Mouse (Mus musculus) erythroblast, adult 5-6 weeks (primary cell): ENCODE results near the gene Nqo1. TPM values are rescaled to one million over a fixed set of nuclear protein-coding genes. Genes with fewer than 3 reads are reported as not detected.

Experiments used
- ATAC-seq: replicated peaks from 2 replicates; pipeline ENCODE4 v1.8.0; 2016; ENCODE audit warnings: moderate number of reproducible peaks, mild to moderate bottlenecking, moderate TSS enrichment, inconsistent platforms; ENCODE audit not compliant: poor library complexity, low FRiP score, severe bottlenecking
- total RNA-seq, 2 experiments: library from RNA; stranded (forward) in 1 of 2; stranded (reverse) in 1 of 2; fragments of 150-400 nt in 1 of 2; fragments of 200-764, 138-1000 nt in 1 of 2; gene quantifications; 2 replicates each; pipeline versions ENCODE4 v1.2.3 to v1.2.4; 2015 to 2017; ENCODE audit warnings: low replicate concordance in 2 of 2

Gene Nqo1
- total RNA-seq, 2 experiments from 2014 or later, result 10.2 to 10.7 TPM

- no peak for ATAC-seq
Measured at GRCm38 (mm10) chr8:107412552-107412951, 9.5 kb upstream of the Nqo1 start.

- peak; percentile 86 for ATAC-seq
Measured at GRCm38 (mm10) chr8:107411391-107411790, 8.4 kb upstream of the Nqo1 start.

DNA sequence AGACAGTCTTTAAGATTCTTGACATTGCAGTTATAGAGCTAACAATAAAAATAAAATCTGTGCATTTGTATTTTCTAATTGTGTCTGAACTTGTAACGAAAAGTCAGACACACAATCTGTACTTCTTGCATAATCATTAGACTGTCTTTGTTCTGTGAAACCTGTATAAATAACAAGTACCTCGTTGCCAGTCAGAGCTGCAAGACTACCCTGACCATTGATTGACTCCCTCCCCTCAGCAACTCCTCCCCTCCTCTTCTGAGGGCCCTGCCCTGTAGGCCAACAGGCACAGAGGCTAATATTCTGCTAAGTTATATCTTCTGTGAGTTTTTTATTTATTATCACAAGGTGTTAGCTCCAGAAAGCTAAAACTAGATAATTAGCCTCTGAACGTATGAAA lies 2.9 kb upstream of the Nqo1 start:
- no peak for ATAC-seq

DNA sequence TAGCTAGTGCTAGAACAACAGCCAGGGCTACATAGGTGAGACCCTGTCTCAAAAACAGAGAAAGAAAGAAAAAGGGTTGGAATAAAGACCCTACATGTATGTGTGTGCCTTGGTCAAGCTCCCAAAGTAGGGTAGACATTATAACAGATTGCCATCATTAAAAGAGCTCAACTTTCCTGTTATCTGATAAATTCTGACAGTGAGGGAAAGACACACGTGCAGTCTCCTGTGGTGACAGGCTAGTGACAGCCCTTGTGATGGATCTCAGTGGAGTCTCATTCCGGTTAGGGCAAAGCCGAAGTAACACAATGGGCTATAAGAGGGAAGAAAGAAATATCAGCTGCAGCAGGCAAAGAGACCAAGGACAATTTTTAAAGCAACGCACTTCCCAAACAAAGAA lies 1.1 kb upstream of the Nqo1 start:
- ATAC-seq, result no peak

DNA sequence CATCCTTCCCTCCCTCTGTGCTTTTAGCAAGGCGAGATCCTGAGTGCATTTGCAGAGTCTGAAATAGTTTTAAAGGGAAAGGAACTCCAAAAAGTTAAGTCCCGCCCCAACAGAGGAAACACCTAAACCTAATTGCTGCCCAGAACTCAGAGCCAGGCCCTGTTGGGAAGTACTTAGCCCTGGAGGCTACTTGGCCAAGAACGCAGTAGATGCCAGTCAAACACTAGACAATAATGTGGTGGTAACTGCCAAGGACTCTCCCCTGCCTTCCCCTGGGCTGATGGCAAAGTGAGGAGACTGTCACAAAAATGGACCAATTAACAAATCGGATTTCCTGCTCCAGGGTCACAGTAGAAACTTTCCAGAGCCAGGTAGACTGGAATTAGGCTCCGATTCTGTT lies 1.1 kb downstream of the Nqo1 start:
- no peak for ATAC-seq

DNA sequence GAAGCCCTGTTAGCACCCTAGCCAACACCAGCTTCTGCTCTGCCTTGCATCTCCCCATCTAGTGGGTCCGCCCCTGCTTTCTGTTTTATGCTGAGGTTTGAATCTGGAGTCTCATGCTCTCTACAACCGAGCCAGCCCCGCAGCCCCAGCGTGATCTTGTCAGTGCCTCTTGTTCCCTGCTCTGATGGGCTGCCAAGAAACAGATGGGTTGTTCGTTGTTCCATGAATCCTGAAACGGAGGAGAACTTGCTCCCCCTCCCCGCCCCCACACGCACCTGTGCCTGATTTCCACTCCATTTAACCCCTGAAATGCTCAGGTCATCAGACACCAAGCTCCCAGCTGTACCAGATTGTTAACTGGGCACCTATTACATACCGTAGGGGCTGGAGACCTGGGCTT lies 3.5 kb downstream of the Nqo1 start:
- ATAC-seq, result no peak

GRCm38 (mm10) chr8:107397665-107398064 lies 5.3 kb downstream of the Nqo1 start:
- ATAC-seq, result no peak

GRCm38 (mm10) chr8:107396106-107396670 lies 6.8 kb downstream of the Nqo1 start:
- no peak for ATAC-seq

- ATAC-seq, result no peak
Measured at GRCm38 (mm10) chr8:107395397-107395796, 7.6 kb downstream of the Nqo1 start.

DNA sequence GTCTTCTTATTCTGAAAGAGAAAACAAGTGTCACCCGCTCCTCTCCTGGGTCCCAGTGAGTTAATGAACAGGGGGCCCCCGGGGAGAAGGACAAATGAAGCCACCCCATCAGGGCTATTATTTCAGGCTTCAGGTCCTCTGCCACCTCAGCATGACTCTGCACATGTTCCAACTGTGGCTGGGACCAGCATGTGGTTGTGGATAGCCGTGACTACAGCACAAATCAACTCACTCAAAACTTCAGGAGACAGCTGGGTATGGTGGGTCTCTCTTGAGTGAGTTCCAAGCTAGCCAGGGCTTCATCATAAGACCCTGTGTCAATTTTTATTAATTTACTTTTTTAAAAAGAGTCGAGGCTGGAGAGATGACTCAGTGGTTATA lies 11.9 kb downstream of the Nqo1 start:
- ATAC-seq, result no peak

GRCm38 (mm10) chr8:107390476-107391135 lies 12.4 kb downstream of the Nqo1 start:
- no peak for ATAC-seq

- ATAC-seq, result no peak
Measured at GRCm38 (mm10) chr8:107389557-107389956, 13.4 kb downstream of the Nqo1 start.

DNA sequence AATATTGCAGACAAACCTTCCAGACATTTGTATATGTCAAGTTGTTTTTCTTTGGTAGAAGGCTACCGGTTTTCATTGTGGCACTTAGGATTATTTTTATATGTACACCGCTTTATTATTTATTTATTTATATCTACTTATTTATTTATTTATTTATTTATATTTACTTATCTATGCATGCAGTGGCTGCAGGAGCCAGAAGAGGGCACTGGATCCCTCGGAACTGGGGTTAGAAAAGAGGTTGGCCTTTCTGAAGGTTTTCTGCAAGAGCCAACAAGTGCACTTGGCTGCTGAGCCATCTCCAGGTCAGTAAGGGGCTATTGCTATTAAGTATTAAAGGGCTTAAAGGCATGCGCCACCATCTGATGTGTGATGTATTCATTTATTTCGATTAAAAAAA lies 15.1 kb downstream of the Nqo1 start:
- no peak for ATAC-seq

- ATAC-seq, result peak; percentile 76
Measured at GRCm38 (mm10) chr8:107386642-107387041, 16.4 kb downstream of the Nqo1 start.

DNA sequence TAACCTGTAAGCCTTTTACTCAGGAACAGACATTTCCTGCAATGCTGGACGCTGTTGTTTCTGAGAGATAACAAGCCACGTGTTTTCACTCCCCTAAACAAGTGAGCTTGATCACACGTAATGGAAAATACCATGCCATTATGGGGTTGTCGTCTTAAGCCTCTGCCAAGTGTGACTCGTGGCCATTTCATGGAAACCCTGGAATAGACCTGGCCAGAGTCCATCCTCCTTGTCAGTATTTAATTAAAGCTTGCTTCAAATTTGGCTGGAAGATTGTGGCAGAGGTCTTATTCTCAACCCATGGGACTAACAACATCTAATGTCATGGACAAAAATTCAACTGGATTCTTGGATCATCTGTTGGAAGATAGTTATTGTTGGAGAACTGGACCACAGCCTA lies 16.8 kb downstream of the Nqo1 start:
- ATAC-seq, result no peak

GRCm38 (mm10) chr8:107385063-107385462 lies 17.9 kb downstream of the Nqo1 start:
- ATAC-seq, result no peak

- ATAC-seq, result no peak
Measured at GRCm38 (mm10) chr8:107384651-107385050, 18.4 kb downstream of the Nqo1 start.

DNA sequence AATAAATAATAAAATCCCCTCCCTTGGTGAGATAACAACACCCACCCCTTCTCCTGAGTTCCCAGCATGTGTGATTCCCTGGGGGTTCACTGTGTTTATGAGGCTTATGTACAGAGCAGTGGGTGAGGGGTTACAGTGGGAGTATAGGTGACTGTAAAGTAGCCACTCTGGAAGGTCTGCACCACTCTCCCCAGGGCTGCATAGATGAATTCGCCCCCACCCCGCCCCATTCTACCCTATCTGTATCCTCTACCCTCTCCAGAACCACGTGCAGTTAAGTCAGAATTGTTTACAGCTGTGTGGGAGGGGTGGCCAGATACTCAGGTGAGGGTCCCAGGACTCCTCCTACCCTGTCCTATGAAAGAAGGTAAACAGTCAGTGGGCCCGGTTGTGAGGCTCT lies 20.1 kb downstream of the Nqo1 start:
- no peak for ATAC-seq

- no peak for ATAC-seq
Measured at GRCm38 (mm10) chr8:107381666-107382065, 21.3 kb downstream of the Nqo1 start.

DNA sequence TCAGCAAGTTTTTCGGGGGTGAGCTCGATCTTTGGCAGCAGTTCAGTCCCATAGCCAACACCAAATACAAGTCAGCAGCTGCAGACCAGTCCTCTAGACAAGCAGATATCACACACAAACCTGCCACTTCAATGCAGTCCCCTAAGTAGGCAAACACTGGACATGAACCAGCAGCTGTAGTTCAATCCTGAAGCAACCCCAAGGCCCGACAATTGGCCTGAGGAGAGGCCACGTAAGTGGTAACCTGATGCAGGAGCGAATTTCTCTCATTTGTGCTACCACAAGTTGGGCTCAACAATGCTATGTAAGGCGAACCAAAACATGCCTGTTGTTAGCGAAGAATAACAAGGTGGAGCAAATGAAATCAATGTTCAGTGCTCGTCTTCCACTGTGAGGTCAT lies 22.3 kb downstream of the Nqo1 start:
- ATAC-seq, result no peak

- no peak for ATAC-seq
Measured at GRCm38 (mm10) chr8:107377346-107377745, 25.7 kb downstream of the Nqo1 start.

- no peak for ATAC-seq
Measured at GRCm38 (mm10) chr8:107370311-107370710, 32.7 kb downstream of the Nqo1 start.
